Mouse (Mus musculus) mature B cell (primary cell): ENCODE results near the gene Prr14.
"Not testable (repeated sequence)": the region's sequence is repeated elsewhere in the genome, so short reads cannot be mapped to it uniquely, and the experiment has no call there.

Source experiments
- in situ Hi-C: fragments of 300-500 bp; cut with MboI; formaldehyde crosslinking; loops from 2 replicates; pipeline ENCODE4 v1.14.3; 2019

The Prr14 gene

DNA sequence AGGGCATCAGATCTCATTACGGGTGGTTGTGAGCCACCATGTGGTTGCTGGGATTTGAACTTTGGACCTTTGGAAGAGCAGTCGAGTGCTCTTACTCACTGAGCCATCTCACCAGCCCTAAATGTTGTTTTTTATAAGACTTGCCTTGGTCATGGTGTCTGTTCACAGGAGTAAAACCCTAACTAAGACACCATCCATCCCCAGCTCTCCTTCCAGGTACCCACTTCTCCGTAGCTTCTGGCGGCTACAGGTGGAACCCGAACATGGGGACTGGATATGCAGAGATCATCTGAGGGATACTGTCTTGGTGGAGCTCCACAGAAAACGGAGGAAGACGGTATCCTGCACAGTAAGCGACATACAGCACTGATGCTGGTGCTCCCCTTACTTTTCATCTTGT, at the start of gene Prr14:
Prr14 (plus strand) TSS at position 301 of the 400 bp plus-strand sequence.
- in situ Hi-C loops: not testable (repeated sequence)

DNA sequence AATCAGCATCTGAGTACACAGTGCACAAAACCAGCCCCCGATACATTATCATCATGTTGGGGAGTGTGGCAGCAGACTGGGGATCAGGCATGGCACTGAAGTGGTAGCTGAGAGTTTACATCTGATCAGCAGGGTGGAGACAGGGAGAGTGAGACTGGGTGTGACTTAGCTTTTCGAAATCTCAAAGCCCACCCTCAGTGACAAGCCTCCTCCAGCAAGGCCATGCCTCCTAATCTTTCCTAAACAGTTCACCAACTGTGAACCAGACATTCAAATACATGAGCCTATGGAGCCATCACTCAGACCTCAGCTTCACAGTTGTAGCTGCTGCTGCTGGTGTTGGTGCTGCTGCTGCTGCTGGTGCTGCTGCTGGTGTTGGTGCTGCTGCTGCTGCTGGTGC, 48.0 kb upstream of the Prr14 start:
- in situ Hi-C loops: no loop called here

DNA sequence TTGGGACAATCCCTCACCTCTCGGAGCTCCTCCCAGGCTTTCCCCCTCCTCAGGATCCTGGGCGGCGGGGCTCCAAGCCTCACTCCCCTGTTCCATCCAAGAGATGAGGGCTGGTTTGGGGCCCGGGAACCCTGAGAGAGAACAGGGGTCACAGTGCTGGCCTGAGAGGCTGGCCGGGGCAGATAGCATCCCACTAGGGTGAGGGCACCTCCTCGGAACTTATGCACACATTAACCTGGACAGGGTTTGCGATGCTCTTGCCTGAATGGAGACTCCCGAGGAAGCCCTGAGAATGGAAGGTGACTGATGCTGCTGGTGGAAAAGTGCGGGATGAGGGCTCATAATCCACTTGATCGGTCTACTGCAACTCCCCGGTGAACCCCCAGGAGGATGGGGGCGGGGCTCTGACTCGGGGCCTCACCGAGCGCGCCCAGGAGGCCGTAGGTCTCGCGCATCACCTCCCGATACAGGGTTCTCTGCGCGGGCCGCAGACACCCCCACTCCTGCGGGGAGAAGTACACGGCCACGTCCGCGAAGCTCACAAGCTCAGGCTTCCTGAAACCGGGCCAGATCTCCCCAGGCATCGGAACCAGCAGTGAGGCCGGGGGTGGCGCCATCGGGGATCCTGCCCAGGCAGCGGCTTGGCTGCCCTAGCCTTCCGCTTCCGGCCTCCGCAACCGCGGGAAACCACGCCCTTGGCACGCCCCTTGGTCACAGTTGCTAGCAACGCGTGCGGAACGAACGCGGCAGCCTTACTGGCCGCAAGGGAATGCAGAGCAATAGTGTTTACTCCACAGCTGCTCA, 37.8 kb upstream of the Prr14 start, which contains the start of gene Zfp688:
Zfp688 (minus strand) TSS at position 681 of the 804 bp plus-strand sequence.
- in situ Hi-C loops: no loop called here

DNA sequence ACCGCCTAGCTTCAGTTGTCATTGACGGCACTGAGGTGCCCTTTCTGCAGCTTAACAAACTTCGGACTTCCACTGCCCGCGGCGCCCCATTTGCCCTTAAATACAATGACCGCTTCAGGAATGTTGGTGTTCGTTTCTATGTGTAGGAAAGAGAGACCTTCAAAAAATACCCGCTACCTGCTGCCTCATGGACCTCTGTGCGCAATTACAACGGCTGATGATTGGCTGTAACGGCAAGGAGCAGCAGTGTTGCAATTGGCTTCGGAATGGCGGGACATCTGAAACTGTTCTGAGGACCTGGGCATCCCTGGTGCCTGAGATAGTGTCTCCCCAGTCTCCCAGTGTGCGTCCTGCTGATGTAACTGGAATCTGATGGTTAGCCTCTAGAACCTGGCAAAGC, 37.2 kb upstream of the Prr14 start:
- in situ Hi-C loops: no loop called here

DNA sequence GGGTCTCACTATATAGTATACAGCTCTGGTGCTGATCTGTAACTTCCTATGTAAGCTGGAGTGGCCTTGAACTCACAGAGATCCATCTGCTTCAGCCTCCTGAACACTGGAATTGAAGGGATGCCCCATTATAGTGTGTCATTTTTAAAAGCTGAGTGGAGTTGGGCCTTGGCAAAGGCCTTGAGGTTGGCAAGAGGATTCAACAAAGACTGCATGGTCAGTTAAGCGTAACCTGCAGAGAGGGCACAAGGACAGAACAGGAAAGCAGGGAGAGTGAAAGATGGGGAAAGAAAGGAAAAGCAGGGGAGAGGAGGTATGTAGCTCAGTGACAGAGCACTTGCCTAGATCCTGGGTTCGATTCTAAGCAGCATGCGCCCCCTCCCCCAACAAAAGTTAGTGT, 34.1 kb upstream of the Prr14 start:
- in situ Hi-C loops: no loop called here

DNA sequence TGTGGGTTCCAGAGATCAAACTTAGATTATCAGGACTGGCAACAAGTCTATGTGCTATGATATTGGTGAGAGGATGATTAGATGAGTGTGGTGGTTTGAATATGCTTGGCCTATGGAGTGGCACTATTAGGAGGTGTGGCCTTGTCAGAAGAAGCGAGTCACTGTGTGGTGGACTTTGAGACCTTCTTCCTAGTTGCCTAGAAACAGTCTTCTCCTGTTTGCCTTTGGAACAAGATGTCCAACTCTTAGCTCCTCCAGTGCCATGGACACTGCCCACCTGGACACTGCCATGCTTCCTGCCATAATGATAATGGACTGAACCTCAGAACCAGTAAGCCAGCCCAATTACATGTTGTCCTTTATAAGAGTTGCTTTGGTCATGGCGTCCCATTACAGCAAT, 33.5 kb upstream of the Prr14 start:
- in situ Hi-C loops: no loop called here

DNA sequence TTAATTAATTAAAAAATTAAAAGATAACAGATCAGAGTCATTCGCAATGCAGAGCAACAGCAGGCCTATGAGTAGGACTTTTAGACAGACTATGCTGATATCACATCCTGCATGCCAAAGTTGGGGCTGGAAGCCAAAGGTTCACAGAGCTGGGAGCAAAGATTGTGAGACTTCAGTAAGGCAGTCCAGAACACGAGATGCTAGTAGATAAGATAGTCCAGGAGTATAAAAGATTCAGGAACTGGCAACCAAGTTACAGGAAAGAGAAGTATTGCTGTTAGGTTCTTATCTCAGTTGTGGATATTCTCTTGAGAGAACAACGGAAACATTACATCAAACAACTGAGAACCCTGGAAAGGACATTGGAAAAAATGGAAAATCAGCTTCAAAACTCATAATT, 33.1 kb upstream of the Prr14 start:
- in situ Hi-C loops: no loop called here

DNA sequence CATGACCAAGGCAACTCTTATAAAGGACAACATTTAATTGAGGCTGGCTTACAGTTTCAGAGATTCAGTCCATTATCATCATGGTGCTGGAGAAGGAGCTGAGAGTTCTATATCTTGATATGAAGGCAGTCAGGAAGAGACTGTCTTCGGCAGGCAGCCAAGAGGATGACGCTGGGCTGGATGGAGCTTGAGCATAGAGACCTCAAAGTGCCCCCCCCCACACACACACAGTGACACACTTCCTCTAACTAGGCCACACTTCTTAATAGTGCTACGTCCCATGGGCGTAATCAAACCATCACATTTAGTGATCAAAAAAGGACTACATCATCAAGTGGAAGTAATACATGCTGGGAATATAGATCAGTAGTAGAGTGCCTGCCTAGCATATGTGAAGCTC, 24.2 kb upstream of the Prr14 start:
- in situ Hi-C loops: no loop called here

DNA sequence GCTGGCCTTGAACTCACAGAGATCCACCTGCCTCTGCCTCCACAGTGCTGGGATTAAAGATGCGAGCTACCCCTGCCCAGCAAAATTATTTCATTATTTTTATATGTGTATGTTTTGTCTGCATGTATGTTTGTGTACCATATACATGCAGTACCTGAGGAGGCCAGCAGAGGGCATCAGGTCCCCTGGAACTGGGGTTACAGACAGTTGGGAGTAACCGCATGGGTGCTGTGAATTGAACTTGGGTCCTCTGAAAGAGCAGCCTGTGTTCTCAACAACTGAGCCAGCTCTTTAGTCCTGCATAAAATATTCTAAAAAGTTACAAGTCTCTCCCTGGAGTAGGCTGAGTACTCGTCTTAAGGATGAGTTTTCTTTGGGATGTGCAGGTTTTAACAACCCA, 21.7 kb upstream of the Prr14 start:
- in situ Hi-C loops: no loop called here

DNA sequence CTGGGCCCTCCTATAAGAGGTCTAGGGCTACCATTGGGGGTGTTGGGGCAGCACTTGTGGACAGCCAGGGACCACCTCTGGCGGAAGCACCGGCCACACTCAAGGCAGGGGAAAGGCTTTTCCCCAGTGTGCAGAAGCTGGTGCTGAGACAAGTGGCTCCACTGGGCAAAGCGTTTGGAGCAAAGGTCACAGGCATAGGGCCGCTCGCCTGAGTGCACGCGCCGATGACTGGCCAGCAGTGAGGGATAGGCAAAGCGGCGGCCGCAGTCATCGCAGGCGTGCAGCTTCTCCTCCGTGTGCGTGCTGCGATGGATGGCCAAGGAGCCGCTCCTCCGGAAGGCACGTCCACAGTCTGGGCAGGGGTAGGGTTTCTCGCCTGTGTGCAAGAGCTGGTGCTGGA, 15.4 kb upstream of the Prr14 start:
- in situ Hi-C loops: no loop called here

DNA sequence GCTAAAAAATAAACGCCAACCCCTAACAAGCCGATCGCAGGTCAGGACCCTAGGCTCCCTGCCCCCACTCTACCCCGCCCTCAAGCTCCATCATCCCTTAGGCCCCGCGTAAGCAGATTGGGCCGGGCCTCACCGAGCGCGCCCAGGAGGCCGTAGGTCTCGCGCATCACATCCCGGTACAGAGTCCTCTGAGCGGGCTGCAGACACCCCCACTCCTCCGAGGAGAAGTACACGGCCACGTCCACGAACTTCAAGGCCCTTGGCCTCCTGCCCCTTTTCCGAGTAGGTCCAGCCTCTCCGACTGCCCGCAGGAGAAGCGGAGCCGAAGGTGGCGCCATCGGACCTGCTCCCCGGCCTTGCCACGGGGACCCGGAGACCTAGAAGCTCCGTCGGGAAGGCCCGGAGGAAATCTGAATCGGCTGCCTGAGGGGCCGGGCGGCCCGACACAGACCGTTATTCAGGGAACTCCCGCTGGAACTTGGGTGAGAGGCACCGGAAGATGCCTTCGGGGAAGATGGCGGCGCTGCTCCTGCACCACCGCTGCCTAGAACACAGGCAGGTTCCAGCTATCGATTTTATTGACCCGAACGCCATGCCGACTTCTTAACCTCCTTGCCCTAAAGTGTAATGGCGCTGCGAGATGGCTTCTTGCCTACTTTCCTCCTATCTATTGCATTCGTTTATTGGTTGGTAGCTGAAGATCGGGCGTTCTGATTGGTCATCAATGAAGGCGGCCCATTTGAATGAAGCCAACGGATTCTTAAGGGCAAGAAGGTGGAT, 10.7 kb upstream of the Prr14 start, which contains the start of gene Zfp689:
Zfp689 (minus strand) TSS at position 638 of the 780 bp plus-strand sequence.
- in situ Hi-C loops: no loop called here

DNA sequence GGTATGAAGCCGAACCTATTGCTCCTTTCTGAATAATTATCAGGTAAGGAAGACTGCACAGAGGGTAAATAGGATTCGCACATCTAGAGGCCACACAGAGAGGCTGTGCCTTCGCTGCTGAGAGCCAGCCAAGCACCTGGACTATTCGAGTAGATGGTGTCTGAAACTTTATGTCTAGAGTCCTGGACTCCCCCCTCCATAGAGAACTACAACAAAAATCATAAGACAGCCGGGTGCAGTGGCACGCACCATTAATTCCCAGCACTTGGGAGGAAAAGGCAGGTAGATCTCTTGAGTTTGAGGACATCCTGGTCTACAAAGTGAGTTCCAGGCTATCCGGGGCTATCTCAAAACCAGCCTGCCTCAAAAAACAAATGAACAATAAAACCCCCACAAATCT, 9.4 kb upstream of the Prr14 start:
- in situ Hi-C loops: no loop called here

DNA sequence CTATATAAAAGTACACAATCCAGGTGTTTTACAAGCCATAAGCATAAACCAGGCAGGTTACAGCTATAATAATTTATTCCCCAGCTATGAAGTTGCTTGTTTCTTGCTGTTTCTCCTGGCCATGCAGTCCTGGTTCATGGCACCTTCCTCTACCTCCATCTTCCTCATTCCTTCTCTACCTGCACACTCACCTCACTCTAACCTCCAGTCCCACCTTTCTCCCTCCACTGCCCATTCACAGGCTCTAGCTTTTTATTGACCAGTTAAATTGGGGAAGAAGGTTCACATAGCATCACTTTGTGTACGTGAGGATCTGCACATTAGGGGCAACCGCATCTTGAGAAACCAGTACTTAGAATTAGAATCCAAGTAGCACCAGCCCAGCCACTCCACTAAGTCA, 6.4 kb upstream of the Prr14 start:
- in situ Hi-C loops: no loop called here

DNA sequence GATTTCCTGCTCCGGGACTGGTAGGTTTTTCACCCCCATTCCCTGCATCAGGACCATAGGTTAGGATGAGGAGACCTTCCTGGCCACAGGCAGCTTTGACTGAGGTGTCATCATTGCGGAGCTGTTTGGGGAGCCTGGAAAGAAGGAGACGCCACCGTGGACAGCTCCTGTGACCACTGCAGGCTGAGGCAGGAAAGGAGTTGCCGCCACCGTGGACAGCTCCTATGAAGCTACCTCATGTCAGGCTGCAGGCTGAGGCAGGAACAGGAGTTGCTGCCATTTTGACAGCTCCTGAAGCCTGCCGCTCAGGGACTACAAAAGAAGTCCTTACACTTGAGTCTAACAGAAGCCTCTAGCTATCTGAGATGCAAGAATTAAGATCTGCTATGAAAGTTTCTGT, 4.5 kb upstream of the Prr14 start:
- in situ Hi-C loops: no loop called here

DNA sequence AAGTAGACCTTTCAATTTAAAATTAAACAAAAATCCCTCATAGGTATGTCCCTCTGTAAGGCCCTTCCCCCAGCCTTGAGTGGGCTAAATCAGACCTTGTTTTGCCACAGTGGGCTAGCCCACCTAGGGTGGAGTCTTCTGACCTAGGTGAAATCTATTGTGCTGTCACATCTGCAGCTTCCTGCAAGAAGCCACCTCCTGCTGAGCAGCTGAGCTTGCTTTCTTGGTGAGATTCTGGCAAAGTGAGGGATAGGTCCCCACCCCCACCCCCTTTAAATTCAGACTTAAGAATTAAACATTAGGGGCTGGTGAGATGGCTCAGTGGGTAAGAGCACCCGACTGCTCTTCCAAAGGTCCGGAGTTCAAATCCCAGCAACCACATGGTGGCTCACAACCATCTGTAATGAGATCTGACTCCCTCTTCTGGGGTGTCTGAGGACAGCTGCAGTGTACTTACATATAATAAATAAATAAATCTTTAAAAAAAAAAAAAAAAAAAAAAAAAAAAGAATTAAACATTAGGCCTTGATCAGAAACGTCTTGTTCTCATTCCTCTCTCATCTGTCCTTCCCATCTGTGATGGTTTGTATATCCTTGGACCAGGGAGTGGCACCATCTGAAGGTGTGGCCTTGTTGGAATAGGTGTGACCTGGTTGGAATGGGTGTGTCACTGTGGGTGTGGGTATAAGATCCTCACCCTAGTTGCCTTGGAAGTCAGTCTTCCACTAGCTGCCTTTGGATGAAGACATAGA, 864 bp upstream of the Prr14 start:
- in situ Hi-C loops: not testable (repeated sequence)

DNA sequence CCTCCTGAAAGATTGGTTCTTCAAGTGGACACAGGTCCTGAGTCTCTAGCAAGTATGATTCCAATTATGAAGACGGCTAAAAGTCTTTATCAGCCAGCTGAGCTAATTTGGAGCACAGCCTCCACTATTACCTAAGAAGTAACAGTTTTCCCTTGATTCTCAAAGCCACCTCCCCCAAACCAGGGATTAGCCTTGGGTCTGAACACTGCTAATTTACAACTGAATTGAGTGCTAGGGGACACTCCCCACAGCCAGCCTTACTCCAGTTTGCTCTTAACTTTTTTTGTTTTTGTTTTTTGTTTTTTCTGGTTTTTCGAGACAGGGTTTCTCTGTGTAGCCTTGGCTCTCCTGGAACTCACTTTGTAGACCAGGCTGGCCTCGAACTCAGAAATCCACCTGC, 5.8 kb downstream of the Prr14 start:
- in situ Hi-C loops: no loop called here

DNA sequence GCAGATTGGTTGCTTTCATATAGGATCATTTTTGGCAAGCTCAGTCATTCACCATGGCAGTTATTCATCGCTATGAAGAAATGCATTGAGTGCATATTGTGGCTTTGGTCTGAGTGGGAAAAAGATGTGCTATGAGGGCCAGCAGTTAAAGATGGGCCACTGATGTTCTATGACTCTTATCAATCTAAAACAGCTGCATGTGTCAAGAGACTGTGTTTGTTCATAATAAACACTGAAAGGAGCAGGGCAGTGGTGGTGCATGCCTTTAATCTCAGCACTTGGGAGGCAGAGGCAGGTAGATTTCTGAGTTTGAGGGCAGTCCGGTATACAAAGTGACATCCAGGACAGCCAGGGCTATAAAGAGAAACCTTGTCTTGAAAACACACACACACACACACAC, 6.3 kb downstream of the Prr14 start:
- in situ Hi-C loops: not testable (repeated sequence)

DNA sequence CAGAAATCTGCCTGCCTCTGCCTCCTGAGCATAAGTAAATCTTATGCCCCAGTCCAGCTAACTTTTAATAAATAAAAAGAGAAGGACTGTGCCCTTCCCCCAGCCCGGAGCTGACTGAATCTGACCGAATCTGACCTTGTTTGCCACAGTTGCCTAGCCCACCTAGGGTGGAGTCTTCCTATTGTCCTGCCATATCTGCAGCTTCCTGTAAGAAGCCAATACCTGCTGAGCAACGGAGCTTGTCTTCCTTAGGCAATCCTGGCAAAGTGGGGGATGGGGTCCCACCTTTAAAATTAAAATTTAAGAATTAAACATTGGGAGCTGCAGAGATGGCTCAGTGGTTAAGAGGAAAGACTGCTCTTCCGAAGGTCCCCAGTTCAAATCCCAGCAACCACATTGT, 7.2 kb downstream of the Prr14 start:
- in situ Hi-C loops: no loop called here

DNA sequence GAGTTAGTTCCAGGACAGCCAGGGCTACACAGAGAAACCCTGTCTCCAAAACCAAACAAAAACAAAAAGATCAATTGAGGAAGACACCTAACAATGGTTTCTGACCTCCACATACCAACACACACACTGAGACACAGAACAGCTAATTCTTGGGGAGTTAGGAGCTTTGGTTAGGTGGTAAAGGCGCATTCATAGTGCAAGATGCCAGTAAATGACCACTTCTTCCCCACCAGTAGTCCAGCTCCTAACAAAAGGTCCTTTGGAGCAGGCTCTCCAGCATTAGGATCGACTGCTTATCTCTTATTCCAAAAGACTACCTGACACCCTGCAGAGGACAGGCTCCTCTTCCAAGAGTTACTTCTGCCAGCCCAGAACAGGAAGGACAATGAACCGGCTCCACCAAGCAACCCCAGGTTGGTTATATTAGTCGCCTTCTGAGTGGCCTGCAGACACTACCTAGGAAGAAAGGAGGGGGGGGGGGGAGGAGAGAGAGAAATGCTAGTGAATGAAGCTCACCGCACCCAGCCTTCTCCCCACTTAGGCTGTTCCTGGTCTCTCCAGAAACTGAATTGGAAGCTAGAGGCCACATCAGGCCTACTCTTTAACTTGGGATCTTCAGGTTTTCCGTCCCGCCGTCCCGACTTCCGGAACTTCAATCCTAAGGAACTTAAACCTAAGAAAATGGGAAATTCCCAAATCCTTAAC, 10.8 kb downstream of the Prr14 start:
- in situ Hi-C loops: no loop called here

DNA sequence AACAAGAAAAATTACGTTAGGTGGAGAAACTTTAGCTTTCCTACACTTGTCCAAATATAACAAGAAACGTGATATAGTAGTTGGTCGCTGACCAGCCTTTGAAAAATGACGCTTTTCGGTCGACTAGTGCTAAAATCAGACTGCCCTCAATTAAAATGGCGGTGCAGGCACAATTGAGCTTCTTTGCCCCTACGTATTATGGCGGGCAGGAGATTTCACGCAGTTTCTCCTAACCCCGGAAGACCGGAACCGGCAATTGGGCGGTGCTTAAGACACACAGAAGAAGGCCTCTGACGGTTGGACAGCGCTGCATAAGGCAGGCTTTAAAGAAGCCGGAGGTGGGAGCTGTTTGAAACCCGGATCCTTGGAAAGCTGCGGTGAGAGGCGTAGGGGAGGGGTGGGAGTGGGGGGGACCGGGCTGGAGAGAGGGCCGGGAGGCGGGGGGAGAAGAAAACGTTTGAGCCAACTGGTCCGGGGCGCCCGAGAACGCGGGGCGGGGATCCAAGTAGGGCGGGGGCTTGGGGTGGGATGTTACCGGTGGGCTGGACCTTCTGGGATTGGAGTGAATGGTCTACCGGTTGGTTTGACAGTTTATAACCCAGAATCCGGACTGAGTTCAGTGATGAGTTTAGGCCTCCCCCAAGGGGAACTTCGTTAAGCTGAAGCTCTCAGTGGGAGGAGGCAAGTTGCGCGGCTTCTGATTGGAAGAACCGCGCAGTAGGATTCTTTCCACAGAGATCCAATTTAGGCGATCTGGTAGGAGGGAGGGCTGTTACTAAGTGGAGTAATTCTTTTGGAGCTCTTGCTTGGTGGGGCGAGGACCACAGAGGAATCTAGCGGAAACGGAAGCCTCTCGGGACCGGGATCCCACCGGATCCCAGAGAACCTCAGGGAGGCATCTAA, 11.6 kb downstream of the Prr14 start:
- in situ Hi-C loops: no loop called here

DNA sequence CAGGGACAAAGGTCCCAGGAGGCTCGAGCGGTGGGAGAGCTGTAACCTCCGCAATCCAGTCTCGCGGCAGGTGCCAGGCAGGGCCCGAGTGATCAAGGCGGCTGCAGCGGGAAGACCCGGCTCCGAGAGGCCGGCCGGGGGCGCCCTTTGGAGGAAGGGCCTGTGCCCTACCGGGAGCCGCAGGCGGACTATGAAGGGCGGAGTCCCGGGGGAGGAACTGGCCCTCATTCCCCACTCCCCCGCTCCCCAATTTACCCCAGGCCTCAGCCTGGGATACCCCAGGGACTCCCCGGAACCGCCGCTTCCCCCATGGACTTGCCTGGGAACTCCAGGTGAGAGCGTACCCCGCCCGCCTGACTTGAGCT, 12.2 kb downstream of the Prr14 start:
- in situ Hi-C loops: no loop called here
